Mouse (Mus musculus): ENCODE results near the gene Map2k3.

DNA sequence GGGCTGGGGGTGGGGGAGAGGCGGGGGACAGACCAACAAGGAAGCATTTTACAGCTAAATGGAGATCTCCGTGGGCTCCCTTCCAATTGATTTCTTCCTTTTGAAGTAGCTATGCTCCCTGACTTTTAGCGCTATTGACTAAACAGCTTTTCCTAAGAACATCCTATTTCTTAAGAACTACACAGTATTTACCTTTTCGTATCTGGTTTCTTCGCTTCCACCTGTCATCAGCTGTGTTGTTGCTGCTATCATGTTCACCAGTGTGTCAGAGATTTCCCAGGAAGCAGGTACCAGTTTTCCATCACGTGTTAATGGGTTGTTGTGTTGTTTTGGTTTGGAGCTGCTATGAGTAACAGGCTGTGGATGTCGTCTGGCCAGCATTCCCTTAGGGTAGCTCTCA is 17.3 kb upstream of the Map2k3 start, which contains the start of gene Natd1:
- no peak for TF ChIP-seq CTCF (IDR thresholded peaks at IDR 0.05; ENCODE audit: control insufficient read depth, insufficient read depth, insufficient read length)
- TF ChIP-seq CEBPB (IDR thresholded peaks at IDR 0.05; ENCODE audit: low read depth), result no peak
- no peak for TF ChIP-seq USF1 (IDR thresholded peaks at IDR 0.05; ENCODE audit: low read depth)
